Mouse (Mus musculus) adrenal gland, postnatal 14 days (tissue): ENCODE results near the gene Insr. TPM values are rescaled to one million over a fixed set of nuclear protein-coding genes. Genes with fewer than 3 reads are reported as not detected.
"Not testable (repeated sequence)": the region's sequence is repeated elsewhere in the genome, so short reads cannot be mapped to it uniquely, and the experiment has no call there.

Experiments used
- DNase-seq: peaks from one replicate; pipeline ENCODE4 v3.0.0; 2021; ENCODE audit warnings: mixed read lengths
- total RNA-seq: library from RNA; stranded (reverse); gene quantifications from 2 replicates; pipeline ENCODE4 v1.2.3, GENCODE M21; 2021

The Insr gene
- total RNA-seq, 1 experiment from 2014 or later = 129 TPM

DNA sequence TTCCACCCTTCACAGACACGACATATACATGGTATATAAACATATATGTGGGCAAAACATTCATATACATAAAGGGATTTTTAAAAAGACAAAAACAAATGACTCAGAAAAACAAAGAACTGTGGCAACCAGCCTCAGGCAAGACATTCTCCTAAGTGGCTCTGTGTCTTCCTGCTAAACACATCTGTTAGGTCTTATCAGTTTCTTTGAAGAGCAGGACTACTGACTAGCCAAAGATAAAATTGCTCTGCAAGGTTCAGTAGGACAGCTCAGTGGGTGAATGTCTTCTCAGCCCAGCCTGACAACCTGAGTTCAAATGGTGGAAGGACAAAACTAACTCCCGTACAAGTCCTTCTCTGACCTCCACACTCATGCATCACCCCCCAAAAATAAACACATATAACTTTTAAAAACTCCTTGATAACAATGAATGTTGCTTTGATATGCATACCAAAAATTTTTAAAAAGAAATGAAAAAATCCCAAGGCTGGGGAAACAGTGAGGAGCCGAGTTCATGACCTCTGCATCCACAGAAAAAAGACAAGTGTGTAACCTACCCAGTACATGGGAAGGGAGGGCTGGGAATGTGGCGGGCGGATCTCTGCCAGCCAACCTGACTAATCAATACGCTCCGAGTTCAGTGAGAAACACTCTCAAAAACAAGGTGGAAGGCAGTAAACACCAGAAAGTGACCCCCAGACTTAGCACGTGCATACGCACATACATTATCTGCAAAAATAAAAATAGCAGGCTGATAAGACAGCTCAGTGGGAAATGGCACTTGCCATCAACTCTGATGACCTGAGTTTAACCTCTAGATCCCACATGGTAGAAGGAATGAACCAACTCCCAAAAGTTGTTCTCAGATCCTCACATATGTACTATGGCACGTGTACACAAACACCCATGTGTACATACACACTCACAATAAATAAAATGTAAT is 49.0 kb downstream of the Insr start:
- no peak for DNase-seq

- no peak for DNase-seq
Observed at GRCm38 (mm10) chr8:3227423-3227822, 52.0 kb downstream of the Insr start.

DNA sequence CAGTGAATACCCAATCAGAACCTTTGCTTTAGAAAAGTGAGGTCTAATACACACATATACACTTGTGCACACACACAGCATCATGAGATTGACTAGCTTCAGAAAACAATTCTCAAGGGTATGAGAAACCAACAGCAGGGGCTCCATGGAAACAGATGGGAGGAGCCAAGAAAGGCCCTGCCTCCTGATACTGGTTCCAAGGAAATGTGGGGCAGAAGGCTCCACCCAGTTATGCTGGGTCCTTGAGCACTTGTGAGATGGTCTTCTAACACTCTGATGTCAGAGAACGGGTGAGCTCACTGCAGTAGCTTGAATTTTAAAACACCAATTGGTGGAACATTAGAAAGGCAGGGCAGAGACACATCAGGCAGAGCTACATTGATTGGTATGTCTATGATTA is 53.7 kb downstream of the Insr start:
- DNase-seq = peak; percentile 62

DNA sequence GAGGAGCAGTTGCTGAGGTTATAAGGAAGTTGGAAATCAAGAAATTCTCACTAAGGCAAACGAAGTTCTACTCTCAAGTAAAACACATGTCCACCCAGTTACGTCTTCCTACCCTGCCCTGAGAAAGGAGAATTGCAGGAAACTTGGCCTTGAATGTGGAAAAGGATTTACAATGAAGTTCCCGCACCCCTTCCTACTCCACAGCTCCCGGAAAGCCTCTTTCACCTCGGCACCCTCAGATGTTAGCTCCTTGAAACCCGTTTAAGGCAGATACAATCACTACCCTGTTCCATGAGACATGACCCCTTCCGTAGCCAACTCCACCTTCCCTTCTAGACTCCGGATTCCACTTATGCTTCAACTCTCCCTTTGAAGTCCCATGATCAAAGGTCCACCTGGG is 54.2 kb downstream of the Insr start:
- DNase-seq = no peak

DNA sequence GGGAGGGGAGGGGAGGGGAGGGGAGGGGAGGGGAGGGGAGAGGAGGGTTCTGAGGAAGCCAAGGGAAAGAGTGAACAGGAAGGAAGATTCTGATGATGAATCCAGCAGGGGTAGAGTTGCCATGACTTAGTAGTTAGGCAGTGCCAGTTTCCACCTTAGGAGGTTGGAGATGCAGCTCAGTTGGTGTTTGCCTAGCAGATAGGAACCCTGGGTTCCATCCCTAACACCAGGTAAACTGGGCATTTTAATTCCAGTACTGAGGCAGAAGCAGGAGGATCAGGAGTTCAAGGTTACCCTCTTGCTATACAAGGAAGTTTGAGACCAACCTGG is 56.8 kb downstream of the Insr start:
- DNase-seq = no peak

- DNase-seq = no peak
Observed at GRCm38 (mm10) chr8:3221960-3222635, 57.3 kb downstream of the Insr start.

DNA sequence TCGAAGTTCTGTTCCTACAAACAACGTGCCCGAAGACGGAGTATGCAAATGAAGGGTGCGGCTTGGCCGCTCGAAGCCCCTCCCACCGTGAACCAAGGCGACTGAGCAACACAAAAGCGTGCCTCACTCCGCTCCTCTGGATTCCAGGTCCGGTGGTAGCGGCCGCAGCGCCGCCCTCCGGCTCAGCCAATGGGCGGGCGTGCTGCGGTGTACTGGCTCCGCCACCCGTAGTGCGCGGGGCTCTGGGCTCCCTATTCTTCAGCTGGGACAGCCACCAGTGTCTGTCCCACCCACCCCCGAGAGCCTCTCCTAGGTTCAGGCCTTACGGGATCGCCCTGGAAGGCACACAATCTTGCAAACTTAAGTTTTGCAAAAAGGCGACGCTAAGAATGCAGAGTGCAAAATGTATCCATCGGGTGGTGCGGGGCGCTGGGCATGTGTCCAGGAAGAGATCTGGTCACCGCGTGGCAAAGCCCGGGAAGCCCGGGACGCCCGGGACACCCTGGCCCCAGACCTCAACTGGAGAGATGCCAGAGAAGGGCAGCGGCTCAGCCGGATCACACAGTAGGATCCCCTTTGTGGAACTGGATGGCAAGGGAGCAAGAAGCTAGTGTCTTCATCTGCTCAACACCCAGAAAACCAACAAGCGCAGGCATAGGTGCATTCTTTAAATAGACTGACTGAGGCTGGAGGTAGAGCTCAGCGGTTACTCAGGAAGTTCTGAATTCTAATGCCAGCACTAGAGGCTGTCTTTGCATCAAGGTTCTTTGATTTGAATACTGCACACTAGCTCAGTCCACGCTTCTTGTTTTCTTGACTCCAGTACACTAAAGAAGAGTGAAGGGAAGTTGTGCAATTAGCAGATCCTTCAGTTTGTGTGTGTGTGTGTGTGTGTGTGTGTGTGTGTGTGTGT is 58.1 kb downstream of the Insr start:
- DNase-seq = peak; percentile 95

DNA sequence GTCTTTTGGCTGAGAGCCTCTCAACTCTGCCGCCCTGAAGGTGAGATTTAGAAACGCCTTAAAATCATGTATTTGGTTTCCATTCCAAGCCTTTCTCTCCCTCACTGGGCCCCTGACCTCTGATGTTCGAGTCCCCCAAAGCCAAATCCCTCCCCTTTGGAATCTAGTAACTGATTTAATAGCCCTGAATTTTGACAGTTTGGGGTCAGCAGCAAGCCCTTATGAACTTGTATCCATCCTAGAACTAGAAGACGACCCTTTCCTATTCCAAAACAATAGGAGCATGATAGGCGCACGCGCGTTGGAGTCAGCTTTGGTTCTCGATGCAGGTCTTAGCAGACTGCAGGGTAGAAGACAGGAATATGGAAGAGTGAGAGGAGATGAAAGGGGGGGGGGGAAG is 58.9 kb downstream of the Insr start:
- DNase-seq = peak; percentile 43

- DNase-seq = no peak
Observed at GRCm38 (mm10) chr8:3219921-3220411, 59.5 kb downstream of the Insr start.

- peak; percentile 47 for DNase-seq
Observed at GRCm38 (mm10) chr8:3219266-3219665, 60.2 kb downstream of the Insr start.

DNA sequence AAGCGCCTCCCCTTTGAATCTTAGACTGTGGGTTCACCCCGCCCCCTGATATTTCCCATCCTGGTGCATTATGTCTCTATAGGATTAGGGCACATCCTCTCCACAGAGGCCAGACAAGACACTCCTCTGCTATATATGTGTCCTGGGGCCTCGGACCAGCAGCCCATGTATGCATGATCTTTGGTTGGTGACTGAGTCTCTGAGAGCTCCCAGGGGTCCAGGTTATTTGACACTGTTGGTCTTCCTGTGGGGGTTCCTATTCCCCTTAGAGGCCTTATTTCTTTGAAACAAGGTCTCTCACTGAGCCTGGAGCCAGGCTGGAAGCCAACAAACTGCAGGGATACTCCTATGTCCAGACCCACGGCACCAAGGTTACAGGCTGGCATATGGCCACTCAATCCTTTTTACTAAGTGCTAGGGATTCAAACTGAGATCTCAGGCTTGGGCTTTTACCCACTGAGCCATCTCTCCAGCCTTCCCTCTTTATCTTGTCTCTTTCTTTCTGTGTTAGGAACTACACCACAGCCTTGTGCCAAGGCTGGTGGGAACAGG is 62.8 kb downstream of the Insr start:
- DNase-seq = peak; percentile 63

DNA sequence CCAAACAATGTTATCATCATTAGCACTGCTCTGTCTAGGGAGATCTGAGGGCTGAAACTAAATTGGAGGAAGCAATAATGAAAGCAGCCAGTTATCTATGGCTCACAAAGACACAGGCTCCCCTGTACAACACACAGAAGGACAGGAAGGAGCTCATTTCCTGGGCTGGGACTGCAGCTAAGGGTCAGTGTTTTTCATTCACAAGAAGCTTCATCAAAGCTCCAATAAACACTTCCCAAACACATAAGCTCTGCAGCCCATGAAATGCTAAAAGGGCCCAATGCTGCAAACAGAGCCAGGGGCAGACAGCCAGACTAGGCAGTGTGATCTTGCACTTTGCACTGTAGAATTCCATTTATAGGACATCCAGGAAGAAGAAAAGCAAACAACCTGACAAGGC is 63.9 kb downstream of the Insr start:
- peak; percentile 47 for DNase-seq

DNA sequence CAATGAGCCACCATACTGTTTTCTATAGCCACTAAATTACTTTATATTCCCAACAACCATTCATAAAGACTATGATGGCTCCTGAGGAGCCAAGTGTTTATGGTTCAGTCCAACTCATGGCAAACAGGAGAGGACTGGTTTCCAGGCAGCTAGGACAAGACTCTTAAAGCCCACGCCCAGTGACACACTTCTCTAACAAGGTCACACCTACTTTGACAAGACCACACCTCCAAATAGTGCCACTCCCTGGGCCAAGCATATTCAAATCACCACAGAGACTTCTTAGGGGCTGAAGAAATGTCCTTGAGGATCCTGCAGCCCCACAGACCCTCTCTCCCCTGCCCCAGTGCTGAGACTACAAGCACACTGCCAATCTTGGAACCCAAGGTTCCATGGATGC is 64.8 kb downstream of the Insr start:
- DNase-seq = no peak

- DNase-seq = peak; percentile 60
Observed at GRCm38 (mm10) chr8:3211456-3211855, 68.0 kb downstream of the Insr start.

DNA sequence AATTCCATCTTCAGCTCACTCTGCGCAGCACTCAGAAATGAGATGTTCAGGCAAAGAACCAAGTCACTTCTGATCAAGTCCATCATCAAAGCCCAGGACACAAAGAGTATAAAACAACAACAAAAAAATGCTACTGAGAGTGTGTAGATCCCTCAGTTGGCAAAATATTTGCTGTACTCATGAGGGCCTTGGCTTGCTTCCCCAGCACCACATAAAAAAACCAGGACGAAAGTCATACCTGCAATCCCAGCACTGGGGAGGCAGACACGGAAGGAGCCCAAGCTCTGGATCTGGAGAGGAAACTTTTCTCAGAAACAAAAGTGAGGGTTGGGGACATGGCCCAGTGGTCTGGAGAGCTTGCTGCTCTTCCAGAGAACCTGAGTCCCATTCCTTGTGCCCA is 69.5 kb downstream of the Insr start:
- no peak for DNase-seq

GRCm38 (mm10) chr8:3209268-3209667 is 70.1 kb downstream of the Insr start:
- DNase-seq = peak; percentile 74

GRCm38 (mm10) chr8:3208729-3209128 is 70.7 kb downstream of the Insr start:
- DNase-seq = no peak

DNA sequence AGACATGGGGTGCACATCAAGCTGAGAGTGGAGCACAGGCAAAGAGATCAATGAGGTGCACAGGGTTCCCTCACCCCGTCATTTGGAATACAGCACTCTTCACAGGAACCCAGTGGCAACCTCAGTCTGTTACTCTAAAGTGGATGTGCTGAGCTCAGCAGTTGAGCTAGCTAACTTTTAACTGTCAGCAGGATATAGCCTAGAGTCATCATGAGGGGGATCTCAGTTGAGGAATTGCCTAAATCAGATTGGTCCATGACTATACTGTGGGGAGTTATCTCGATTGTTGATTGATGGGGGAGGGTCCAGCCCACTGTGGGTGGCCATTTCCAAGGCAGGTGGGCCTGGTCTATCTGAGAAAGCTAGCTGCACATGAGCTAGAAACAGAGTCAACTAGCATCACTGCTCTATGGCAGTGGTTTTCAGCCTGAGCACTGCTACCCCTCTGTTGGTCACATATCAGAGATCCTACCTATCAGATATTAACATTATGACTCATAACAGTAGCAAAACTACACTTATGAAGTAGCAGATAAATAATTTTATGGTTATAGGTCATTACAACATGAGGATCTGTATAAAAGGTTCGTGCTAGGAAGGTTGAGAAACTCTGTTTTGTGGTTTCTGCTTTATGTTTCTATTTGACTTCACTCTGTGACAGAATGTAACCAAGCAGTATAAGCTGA is 74.5 kb downstream of the Insr start:
- no peak for DNase-seq

- DNase-seq = peak; percentile 68
Observed at GRCm38 (mm10) chr8:3202792-3203191, 76.6 kb downstream of the Insr start.

DNA sequence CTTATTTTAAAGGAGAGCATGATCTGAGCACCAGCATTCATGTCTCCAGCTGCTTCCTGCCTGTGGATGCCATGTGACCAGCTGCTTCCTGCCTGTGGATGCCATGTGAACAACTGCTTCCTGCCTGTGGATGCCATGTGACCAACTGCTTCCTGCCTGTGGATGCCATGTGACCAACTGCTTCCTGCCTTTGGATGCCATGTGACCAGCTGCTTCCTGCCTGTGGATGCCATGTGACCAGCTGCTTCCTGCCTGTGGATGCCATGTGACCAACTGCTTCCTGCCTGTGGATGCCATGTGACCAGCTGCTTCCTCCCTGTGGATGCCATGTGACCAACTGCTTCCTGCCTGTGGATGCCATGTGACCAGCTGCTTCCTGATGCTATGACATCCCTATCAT is 85.1 kb downstream of the Insr start:
- not testable (repeated sequence) for DNase-seq

GRCm38 (mm10) chr8:3191006-3191405 is 88.4 kb downstream of the Insr start:
- no peak for DNase-seq

DNA sequence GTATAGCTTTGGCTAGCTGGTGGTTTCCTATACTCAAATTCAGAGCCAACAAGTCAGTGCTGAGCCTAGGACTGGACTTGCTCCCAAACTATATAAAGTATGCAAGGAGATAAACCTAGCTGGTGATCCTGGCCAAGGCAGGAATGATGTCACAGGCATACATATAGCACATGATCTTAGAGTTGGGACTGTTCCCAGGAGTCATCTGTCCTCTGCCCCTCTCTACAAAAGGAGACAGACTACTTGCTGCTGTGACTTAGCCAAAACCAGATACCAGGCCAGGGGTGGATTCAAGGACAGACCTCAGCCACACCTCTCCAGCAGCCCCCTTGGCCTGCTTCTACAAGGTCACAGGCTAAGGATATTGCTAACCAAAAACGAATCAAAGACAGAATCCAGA is 92.0 kb downstream of the Insr start:
- DNase-seq = peak; percentile 23
